Mouse (Mus musculus) neutrophil, adult 5-6 weeks (primary cell): ENCODE data around the gene Ptprt. TPM values are rescaled to one million over a fixed set of nuclear protein-coding genes. Genes with fewer than 3 reads are reported as not detected.

Experiments
- ATAC-seq: fragments of 151-379, 151-347 bp; 2 replicates; pipeline ENCODE4 v1.8.0; 2017; ENCODE audit warnings: mild to moderate bottlenecking, moderate TSS enrichment; ENCODE audit not compliant: insufficient number of reproducible peaks, poor library complexity, low FRiP score, severe bottlenecking; ENCODE audit errors: extremely low read depth
- total RNA-seq: library from RNA; stranded (forward); fragments of 200-1000 nt; gene quantifications from 2 replicates; pipeline ENCODE4 v1.2.3, GENCODE M21; 2017

The Ptprt gene
- total RNA-seq, 1 experiment from 2014 or later: not detected

- ATAC-seq: no peak
These were observed 580.1 kb downstream of the Ptprt start for GRCm38 (mm10) chr2:162080717-162081398.

- ATAC-seq: no peak
These were observed 582.2 kb downstream of the Ptprt start for GRCm38 (mm10) chr2:162078571-162079280.

- ATAC-seq: no peak
These were observed 608.1 kb downstream of the Ptprt start for GRCm38 (mm10) chr2:162052816-162053215.

DNA sequence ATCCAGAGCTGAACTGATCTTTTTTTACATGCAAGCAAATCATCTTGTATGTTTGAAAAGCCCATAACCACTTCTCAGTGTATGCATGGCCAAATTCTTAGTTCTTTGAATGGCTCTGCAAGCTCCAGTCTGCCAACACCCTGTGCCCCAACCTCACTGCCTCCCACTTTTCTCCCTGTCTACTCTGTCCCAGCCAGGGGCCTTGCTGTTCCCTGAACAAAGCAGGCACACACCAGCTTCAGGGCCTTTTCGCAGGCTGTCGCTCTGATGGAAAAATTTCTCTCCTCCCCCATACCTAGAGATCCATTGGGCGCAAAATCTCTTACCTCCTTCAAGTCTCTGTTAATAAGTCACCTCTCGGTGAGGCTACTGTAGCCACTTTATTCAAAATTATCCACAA is 610.7 kb downstream of the Ptprt start:
- ATAC-seq: no peak

DNA sequence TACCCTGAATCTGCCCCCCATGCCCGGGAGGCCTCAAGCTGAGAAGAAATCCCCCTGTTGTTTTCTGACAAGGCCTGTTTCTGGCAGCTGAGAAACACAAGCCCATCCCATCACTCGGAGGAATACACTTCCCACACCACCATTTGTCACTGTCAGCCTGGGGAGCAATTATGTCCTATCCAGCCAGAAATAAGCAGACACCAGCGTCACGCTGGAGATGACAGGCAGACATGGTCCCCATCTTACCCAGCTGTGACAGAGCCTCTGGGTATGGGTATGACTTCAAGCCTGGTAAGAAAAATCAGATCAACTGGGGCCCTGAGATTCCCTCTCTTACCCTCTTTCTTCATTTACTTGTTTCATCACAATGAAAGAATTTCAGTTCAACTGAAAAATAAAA is 625.3 kb downstream of the Ptprt start:
- no peak for ATAC-seq

GRCm38 (mm10) chr2:162031636-162032035 is 629.3 kb downstream of the Ptprt start:
- no peak for ATAC-seq

GRCm38 (mm10) chr2:162001016-162001415 is 659.9 kb downstream of the Ptprt start:
- no peak for ATAC-seq

DNA sequence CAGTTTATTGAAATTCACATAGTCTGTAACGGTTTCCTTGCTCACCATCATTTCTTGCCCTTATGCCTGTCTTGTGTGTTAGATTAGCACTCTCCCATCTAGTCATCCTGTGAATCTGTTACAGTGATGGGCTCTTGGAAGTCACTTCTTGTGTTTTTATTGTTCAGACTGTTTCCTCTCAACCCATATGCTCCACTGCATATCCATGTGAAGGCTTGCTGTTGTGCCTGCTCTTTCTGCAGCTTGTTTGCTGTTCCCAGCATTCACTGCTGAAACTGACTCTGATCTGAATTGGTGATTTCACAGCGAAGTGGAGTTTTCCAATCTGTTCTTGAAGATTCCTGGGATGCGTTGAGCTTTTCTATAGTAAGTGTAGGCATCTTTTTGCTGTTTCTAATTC is 678.6 kb downstream of the Ptprt start:
- ATAC-seq: no peak

DNA sequence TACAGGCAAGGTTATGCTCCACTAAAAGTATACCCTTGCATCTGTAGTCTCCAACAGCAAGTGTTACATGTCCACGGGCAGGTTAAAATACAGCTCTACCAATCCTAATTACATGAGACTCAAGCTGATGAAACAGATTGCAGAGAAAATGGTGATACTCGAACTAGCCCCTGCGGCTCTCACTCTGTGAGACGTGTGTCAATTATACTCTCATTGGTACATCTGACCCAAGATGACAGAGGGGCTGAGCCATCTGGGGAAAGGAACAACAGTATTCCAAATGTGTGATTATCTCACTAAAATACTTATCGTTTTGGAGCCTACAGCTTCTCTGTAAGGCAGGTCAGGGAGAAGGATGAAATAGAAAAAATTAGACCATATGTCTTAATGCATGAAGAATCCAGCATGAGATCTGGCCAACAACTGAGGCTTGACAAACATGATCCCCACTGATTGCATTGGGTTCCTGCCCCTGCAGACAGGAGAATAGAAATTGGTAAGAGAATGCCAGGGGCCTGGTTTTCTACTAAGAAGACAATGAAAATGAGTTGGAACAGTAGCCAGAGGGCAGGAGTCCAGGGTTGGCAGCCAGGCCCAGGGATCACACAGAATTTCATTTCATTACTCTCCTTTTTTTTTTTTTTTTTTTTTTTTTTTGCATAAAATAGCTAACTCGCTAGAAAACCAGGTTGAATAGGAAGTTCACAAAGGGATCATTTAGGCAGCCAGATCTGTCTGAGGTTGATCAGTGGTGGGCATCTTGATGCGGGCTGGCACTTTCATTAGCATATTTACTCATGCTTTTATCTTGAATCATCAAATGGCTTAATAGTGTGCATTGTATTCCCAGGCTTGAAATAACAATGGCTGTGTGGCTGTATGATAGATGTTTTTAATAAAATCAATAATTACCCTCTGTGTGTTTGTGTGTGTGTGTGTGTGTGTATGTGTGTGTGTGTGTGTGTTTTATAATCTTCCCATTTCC is 699.5 kb downstream of the Ptprt start:
- no peak for ATAC-seq

DNA sequence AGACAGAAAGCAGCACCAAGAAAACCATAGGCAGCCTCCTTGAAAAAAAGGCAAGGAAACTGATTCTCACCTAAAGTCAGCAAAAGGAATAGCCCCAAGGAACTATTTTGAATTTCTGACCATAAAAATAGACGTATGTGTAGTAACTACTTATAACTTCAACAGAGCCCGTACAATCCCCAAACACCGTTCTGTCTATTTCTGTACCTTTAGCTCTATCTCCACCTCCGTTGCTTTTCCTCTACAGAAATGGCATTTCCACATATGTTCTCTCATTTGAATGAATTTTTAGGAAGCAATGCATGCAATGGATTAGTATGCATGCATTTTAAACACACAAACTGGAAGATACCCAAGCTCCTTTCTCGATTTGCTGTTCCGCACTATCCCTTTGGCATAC is 715.5 kb downstream of the Ptprt start:
- no peak for ATAC-seq

GRCm38 (mm10) chr2:161944689-161945088 is 716.3 kb downstream of the Ptprt start:
- ATAC-seq: no peak

GRCm38 (mm10) chr2:161941991-161942390 is 719.0 kb downstream of the Ptprt start:
- ATAC-seq: no peak

DNA sequence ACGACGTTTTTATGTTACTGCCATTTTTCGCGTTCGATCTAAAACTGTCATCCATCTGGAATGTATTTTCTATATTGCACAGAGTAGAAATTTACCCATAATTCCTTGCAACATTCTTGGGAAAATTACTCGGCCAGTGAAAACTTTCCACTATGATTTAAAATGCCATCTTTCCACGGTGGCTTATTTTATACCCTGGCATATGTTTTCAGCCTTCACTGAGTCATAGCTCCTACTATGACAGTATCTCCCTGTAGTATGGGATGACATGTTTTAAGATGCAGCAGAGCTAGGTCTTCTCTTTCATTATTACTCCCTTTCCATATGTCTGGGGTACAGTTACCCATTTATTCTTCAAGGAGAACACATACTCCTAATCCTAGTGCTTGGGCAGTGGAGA is 753.7 kb downstream of the Ptprt start:
- no peak for ATAC-seq

GRCm38 (mm10) chr2:161902196-161902595 is 758.8 kb downstream of the Ptprt start:
- no peak for ATAC-seq

GRCm38 (mm10) chr2:161884446-161884845 is 776.5 kb downstream of the Ptprt start:
- ATAC-seq: no peak

- ATAC-seq: no peak
These were observed 778.4 kb downstream of the Ptprt start for GRCm38 (mm10) chr2:161882580-161882979.

DNA sequence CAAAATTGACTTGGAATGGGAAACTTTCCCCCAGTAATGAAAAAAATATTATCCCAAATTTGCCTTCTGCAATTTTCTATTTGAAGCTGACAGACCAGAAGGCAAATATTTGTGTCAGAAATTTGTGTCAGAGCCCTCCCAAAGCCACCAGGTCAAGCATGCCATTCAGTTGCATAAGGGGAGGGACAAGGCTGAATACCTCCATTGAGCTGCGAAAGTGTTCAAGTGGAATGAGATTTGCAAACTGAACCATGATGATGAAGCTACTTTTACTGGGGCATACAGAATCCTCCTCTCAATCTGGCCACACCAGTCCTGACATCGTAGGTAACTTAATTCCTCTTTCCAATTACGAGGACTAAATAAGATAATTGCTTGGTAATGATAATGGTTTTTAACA is 780.0 kb downstream of the Ptprt start:
- ATAC-seq: no peak

DNA sequence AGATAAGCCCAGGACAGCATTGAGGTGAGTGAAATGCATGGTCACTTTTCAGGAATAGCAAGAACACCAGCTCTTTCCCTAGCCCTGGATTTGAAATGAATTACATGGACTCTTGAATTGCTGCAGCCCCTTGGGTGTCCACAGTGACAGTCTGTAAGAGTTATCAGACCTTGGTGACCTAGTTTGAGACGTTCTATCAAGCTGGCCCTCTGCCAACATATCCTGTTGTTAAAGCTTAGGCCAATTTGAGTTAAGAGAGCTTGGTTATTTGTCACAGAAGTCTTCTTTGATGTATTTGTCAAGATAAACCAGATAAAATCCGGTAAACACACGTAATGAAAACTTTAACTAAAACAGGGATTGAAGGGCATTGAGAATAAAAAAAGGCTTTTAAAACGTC is 795.7 kb downstream of the Ptprt start:
- no peak for ATAC-seq

DNA sequence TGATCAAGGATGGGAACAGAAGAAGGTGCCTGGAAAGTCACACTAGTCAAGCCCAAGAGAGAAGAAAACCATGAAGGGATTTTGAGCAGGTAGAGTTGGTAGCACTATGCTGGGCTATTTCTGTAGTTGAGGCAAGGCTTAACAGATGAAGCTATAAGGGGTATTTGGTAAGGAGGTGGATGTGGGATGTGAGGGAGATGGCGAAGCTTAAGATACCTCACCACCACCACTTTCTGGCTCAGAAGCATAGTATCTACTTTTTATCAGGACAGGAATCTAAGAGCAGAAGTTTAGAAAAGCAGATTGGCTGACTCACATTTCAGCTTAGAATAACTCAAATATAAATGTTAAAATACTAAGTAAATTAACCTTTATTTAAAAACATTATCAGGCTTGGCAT is 802.1 kb downstream of the Ptprt start:
- ATAC-seq: no peak

DNA sequence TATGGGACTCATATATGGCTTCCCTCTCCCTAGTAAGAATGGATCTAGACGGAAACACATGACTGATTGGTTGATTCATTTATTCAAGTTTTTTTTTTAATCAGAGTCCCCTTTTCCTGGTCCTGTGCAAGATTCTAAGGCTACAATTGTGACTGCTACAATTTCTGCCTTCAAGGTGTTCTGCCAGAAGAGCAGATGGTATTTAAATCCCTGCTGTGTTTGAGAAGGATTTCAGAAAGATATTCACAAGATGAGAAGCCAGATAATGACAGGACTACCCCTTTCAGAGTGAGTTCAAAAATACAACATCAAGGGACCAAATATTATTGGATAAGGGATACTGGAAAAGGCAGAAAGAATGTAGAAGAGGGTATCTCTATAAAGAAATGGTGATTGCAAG is 802.6 kb downstream of the Ptprt start:
- ATAC-seq: no peak
